10 mouse cellular contexts compared by ENCODE assay signal in the genomic region with DNA sequence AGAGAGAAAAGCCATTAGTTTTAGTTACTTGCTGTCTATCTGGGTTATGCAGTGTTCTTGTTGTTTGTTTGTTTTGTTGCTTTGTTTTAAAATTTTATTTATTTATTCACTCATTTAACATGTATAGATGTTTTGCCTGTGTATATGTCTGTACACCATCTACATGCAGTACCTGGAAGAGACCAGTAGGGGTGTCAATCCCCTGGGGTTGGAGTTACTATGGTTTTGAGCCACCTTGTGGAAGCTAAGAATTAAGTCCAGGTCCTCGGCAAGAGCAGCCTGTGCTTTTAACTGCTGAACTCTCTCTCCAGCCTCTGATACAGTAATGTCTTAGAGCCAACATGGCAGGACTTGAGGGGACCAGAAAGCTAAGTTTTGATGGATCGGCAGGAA. TPM values are rescaled to one million over a fixed set of nuclear protein-coding genes. Genes with fewer than 3 reads are reported as not detected.
DNase-seq lines count a peak whose midpoint lies in the region; ATAC-seq lines count a peak whose summit lies in the region.
"Had no signal": no experiment of that assay in that cellular context is flagged by ENCODE, and none has a peak within 500 bp of the region (broad histone marks: within the 10 kb centered on the region; RNA-seq: fewer than 3 reads in every experiment).

No protein-coding gene starts in this region.

- ATAC-seq in forebrain, embryonic 11.5 days (replicated peaks; ENCODE audit: low FRiP score), result no peak
- ATAC-seq in forebrain, embryonic 14.5 days, result no peak

- no peaks in the 10 kb centered on the region for H3K9me3 ChIP-seq in forebrain, embryonic 11.5 days (ENCODE audit: control insufficient read depth, low read length)
- no peaks in the 10 kb centered on the region for H3K9me3 ChIP-seq in forebrain, embryonic 14.5 days (replicated peaks; ENCODE audit: control insufficient read depth, low read length)
- no peaks in the 10 kb centered on the region for H3K9me3 ChIP-seq in limb, embryonic 10.5 days (replicated peaks)

- H3K4me3 ChIP-seq in forebrain, embryonic 11.5 days (ENCODE audit: low read depth, low read length), result no peak overlapping the region
- no peak overlapping the region for H3K4me3 ChIP-seq in forebrain, embryonic 14.5 days (ENCODE audit: low read depth, low read length)
- no peak overlapping the region for H3K4me3 ChIP-seq in limb, embryonic 10.5 days

- peaks cover 3% of the 10 kb centered on the region; the same call in 1 of the 2 replicates for H3K4me1 ChIP-seq in forebrain, embryonic 11.5 days (replicated peaks; ENCODE audit: control insufficient read depth, insufficient read depth, low read length)
- H3K4me1 ChIP-seq in forebrain, embryonic 14.5 days (ENCODE audit: control insufficient read depth, insufficient read depth, low read length), result peaks cover 9% of the 10 kb centered on the region
- peaks cover 15% of the 10 kb centered on the region for H3K4me1 ChIP-seq in limb, embryonic 10.5 days

- H3K9ac ChIP-seq in forebrain, embryonic 11.5 days (ENCODE audit: low read length), result no peak overlapping the region
- no peak overlapping the region for H3K9ac ChIP-seq in forebrain, embryonic 14.5 days (ENCODE audit: low read length)

- peak; percentile 47 for DNase-seq in forebrain, embryonic 11.5 days (ENCODE audit: low spot score)
- DNase-seq in forebrain, embryonic 14.5 days (ENCODE audit: low spot score), result no peak
- DNase-seq in thymus, postnatal 0 days (ENCODE audit: low spot score), result peak; percentile 41
- DNase-seq in thymus, postnatal 10 days (ENCODE audit: low spot score in 2 of 2), result no peak
- DNase-seq in limb, embryonic 10.5 days (ENCODE audit: low spot score), result no peak
- DNase-seq in frontal cortex, postnatal 10 days (ENCODE audit: low spot score in 2 of 2), result no peak
- DNase-seq in left cerebral cortex, adult 9 months (ENCODE audit: low spot score in 2 of 2), result no peak
- no peak for DNase-seq in spleen, adult 12 weeks (ENCODE audit: low spot score)
- DNase-seq: adrenal gland, postnatal 10 days; layer of hippocampus, postnatal 36 days had no signal

- H3K27me3 ChIP-seq in forebrain, embryonic 11.5 days (ENCODE audit: control insufficient read depth, insufficient read depth, low read length), result no peaks in the 10 kb centered on the region
- no peaks in the 10 kb centered on the region for H3K27me3 ChIP-seq in forebrain, embryonic 14.5 days (replicated peaks; ENCODE audit: control insufficient read depth, insufficient read depth, low read length)
- H3K27me3 ChIP-seq in limb, embryonic 10.5 days (ENCODE audit: low read depth, poor library complexity, severe bottlenecking), result no peaks in the 10 kb centered on the region

- no peaks in the 10 kb centered on the region for H3K36me3 ChIP-seq in forebrain, embryonic 11.5 days (ENCODE audit: control insufficient read depth, insufficient read depth, low read length)
- no peaks in the 10 kb centered on the region for H3K36me3 ChIP-seq in forebrain, embryonic 14.5 days (ENCODE audit: control insufficient read depth, insufficient read depth, low read length)
- H3K36me3 ChIP-seq in limb, embryonic 10.5 days, result no peaks in the 10 kb centered on the region

- H3K27ac ChIP-seq in forebrain, embryonic 11.5 days (ENCODE audit: low read depth, low read length), result peak overlapping the region; percentile 46; the same call in 1 of the 2 replicates
- H3K27ac ChIP-seq in forebrain, embryonic 14.5 days (ENCODE audit: low read depth, low read length), result no peak overlapping the region; the same call in 1 of the 2 replicates
- H3K27ac ChIP-seq in limb, embryonic 10.5 days, result peak overlapping the region; percentile 84

- no peak overlapping the region for H3K4me2 ChIP-seq in forebrain, embryonic 11.5 days (ENCODE audit: low read depth, low read length, severe bottlenecking)
- H3K4me2 ChIP-seq in forebrain, embryonic 14.5 days (ENCODE audit: low read length), result no peak overlapping the region

- WGBS in forebrain, embryonic 11.5 days, result 93% methylated on average over 2 of the region's 2 CpGs
- WGBS in forebrain, embryonic 14.5 days, result 81% methylated on average over 2 of the region's 2 CpGs
- WGBS in limb, embryonic 10.5 days, result 95% methylated on average over 2 of the region's 2 CpGs

RNA-seq across cellular contexts. Expression of a gene that starts 21.2 kb away (rescaled TPM):
- polyA plus RNA-seq in forebrain, embryonic 11.5 days (2014; fragmentation: Nextera tagmentation; extraction: Ambion mirVana), result 81.9 and 99.8 TPM in 2 replicates
- polyA plus RNA-seq in forebrain, embryonic 14.5 days (2014; fragmentation: Nextera tagmentation; extraction: Ambion mirVana), result 48.0 and 57.8 TPM in 2 replicates
- polyA plus RNA-seq in thymus, postnatal 0 days (2015; fragmentation: Nextera tagmentation; extraction: Ambion mirVana), result 89.9 and 95.7 TPM in 2 replicates
- 78.8 and 88.8 TPM in 2 replicates for polyA plus RNA-seq in limb, embryonic 10.5 days (2016; fragmentation: Nextera tagmentation; extraction: Ambion mirVana)

Comparison
In these comparisons a context has a peak if more than half of its experiments do, and no peak if none do; other contexts are left out.
1. DNase-seq: peak in forebrain, embryonic 11.5 days (single experiment) and thymus, postnatal 0 days (single experiment); none in forebrain, embryonic 14.5 days (single experiment), thymus, postnatal 10 days (0 of 2), limb, embryonic 10.5 days (single experiment), frontal cortex, postnatal 10 days (0 of 2), left cerebral cortex, adult 9 months (0 of 2) and spleen, adult 12 weeks (single experiment).